Mouse (Mus musculus) limb, embryonic 11.5 days (tissue): Measurements from ENCODE around the gene Krt28. TPM values are rescaled to one million over a fixed set of nuclear protein-coding genes. Genes with fewer than 3 reads are reported as not detected.

Source experiments
- polyA plus RNA-seq: library from polyadenylated mRNA; unstranded; fragments of >200 nt; fragmentation: Nextera tagmentation; extraction: Ambion mirVana; gene quantifications from 2 replicates; pipeline ENCODE4 v1.2.1, GENCODE M21; 2014

Krt28 gene
- polyA plus RNA-seq, 1 experiment from 2014 or later = 0.47 TPM

Other genes starting within 250 kb of the Krt28 start
- gene Ccr7, start 219.8 kb downstream of the Krt28 start, polyA plus RNA-seq = 1.0 and 1.3 TPM in 2 replicates
- gene Smarce1, start 143.9 kb downstream of the Krt28 start, polyA plus RNA-seq = 261 and 272 TPM in 2 replicates
- gene Krt222, start 130.8 kb downstream of the Krt28 start, polyA plus RNA-seq = 0.13 and 0.16 TPM in 2 replicates
- 0.51 TPM in 1 of 2 replicates, not detected in the other for gene Krt24, start 89.6 kb downstream of the Krt28 start, polyA plus RNA-seq
- not detected in 2 replicates for gene Krt25, start 52.0 kb downstream of the Krt28 start, polyA plus RNA-seq
- gene Krt26, start 36.9 kb downstream of the Krt28 start, polyA plus RNA-seq = not detected in 2 replicates
- gene Krt27, start 23.8 kb downstream of the Krt28 start, polyA plus RNA-seq = not detected in 2 replicates
- gene Krt10, start 14.5 kb upstream of the Krt28 start, polyA plus RNA-seq = 23.8 and 24.0 TPM in 2 replicates
- not detected in 2 replicates for gene Krt12, start 47.4 kb upstream of the Krt28 start, polyA plus RNA-seq
- 0.32 and 0.44 TPM in 2 replicates for gene Krt20, start 63.2 kb upstream of the Krt28 start, polyA plus RNA-seq
- 0.24 and 0.35 TPM in 2 replicates for gene Krt23, start 118.2 kb upstream of the Krt28 start, polyA plus RNA-seq
- 0.12 TPM in 1 of 2 replicates, not detected in the other for gene Krt39, start 146.4 kb upstream of the Krt28 start, polyA plus RNA-seq
- not detected in 2 replicates for gene Krt40, start 168.3 kb upstream of the Krt28 start, polyA plus RNA-seq
- not detected in 2 replicates for gene Krtap3-3, start 176.0 kb upstream of the Krt28 start, polyA plus RNA-seq
- not detected in 2 replicates for gene Krtap3-2, start 181.9 kb upstream of the Krt28 start, polyA plus RNA-seq
- gene Gm11939, start 184.6 kb upstream of the Krt28 start, polyA plus RNA-seq = not detected in 2 replicates
- not detected in 2 replicates for gene Krtap3-1, start 191.7 kb upstream of the Krt28 start, polyA plus RNA-seq
- not detected in 2 replicates for gene Krtap1-5, start 206.1 kb upstream of the Krt28 start, polyA plus RNA-seq
- gene Krtap1-4, start 208.8 kb upstream of the Krt28 start, polyA plus RNA-seq = not detected in 2 replicates
- not detected in 2 replicates for gene Krtap1-3, start 216.4 kb upstream of the Krt28 start, polyA plus RNA-seq
- not detected in 2 replicates for gene Krtap9-3, start 223.2 kb upstream of the Krt28 start, polyA plus RNA-seq
- gene Gm11938, start 228.4 kb upstream of the Krt28 start, polyA plus RNA-seq = not detected in 2 replicates
- not detected in 2 replicates for gene Gm11937, start 235.3 kb upstream of the Krt28 start, polyA plus RNA-seq
- not detected in 2 replicates for gene Krtap2-4, start 239.9 kb upstream of the Krt28 start, polyA plus RNA-seq
- not detected in 2 replicates for gene Gm11562, start 245.5 kb upstream of the Krt28 start, polyA plus RNA-seq